Mouse (Mus musculus): ENCODE results near the gene Inf2.

- TF ChIP-seq CTCF (IDR thresholded peaks at IDR 0.05; ENCODE audit: control insufficient read depth, insufficient read depth, insufficient replicate concordance, low read depth, low read length) (no peak), POLR2A (IDR thresholded peaks at IDR 0.05; ENCODE audit: control insufficient read depth, low read depth, low read length) (no peak)
Measured at GRCm38 (mm10) chr12:112619686-112620353, 31.2 kb downstream of the Inf2 start, which contains the start of gene Adssl1.
